Mouse (Mus musculus): ENCODE results near the gene Ugt1a6a. TPM values are rescaled to one million over a fixed set of nuclear protein-coding genes. Genes with fewer than 3 reads are reported as not detected.
A peak's percentile ranks its signal among the peaks of the same experiment; 100 is the strongest.

The Ugt1a6a gene
- polyA plus RNA-seq, 1 experiment from 2014 or later: 2.5 TPM

DNA sequence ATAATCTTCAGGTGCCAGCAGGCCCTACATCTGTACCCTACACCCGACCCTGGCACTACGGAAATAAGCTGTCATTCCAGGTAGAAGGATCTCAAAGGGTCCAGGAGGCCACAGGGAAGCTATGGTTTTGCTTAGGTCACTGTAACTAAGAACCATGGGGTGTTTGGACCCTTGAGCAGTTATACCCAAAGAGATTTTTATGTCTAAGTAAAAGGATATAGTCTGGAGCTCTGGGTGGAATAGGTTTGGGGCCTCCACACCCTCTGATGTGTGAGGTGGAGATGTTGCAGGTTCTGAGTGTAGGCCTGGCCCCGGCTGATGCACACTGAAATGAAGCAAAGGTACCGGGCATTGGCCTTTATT is 99.6 kb downstream of the Ugt1a6a start:
- Histone ChIP-seq H3K4me2 (ENCODE audit: low read length) (no peak overlapping the region), H3K4me3 (ENCODE audit: low read depth, low read length) (no peak overlapping the region), H3K27ac (ENCODE audit: low read length) (no peak overlapping the region), H3K27me3 (ENCODE audit: control insufficient read depth, insufficient read depth, low read depth, low read length) (no peaks in the 10 kb centered on the region), H3K9ac (ENCODE audit: low read depth, low read length) (no peak overlapping the region), H3K4me1 (ENCODE audit: control insufficient read depth, insufficient read depth, low read length) (no peaks in the 10 kb centered on the region), H3K9me3 (replicated peaks; ENCODE audit: control insufficient read depth, low read length, poor library complexity, severe bottlenecking) (peaks cover 97% of the 10 kb centered on the region), H3K36me3 (ENCODE audit: control insufficient read depth, insufficient read depth, low read length) (no peaks in the 10 kb centered on the region)
- no peak for ATAC-seq
- WGBS: 64% methylated on average over 4 of the region's 4 CpGs

DNA sequence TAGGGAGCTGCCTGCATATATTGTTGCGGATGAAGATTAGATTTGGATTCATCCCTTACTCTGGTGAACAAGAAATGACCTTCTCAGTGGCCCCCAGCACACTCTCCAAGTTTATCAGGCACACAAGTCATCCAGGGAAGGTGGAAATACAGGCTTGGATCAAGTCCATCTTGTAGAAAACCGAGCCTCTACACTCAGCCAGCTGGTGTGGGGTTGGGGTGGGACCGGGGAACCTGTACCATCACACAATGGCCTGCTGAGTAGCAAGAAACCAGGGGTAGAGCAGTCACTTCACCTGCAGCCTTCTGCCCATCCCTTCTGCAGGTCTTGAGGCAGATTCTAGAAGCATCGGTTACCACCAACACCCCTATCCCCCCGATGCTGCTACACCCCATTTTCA is 100.0 kb downstream of the Ugt1a6a start:
- Histone ChIP-seq H3K36me3 (ENCODE audit: control insufficient read depth, insufficient read depth, low read length) (no peaks in the 10 kb centered on the region), H3K27me3 (ENCODE audit: control insufficient read depth, insufficient read depth, low read depth, low read length) (no peaks in the 10 kb centered on the region), H3K9ac (ENCODE audit: low read depth, low read length) (no peak overlapping the region), H3K4me2 (ENCODE audit: low read length) (no peak overlapping the region), H3K4me3 (ENCODE audit: low read depth, low read length) (no peak overlapping the region), H3K4me1 (ENCODE audit: control insufficient read depth, insufficient read depth, low read length) (no peaks in the 10 kb centered on the region), H3K9me3 (replicated peaks; ENCODE audit: control insufficient read depth, low read length, poor library complexity, severe bottlenecking) (peaks cover 97% of the 10 kb centered on the region), H3K27ac (ENCODE audit: low read length) (no peak overlapping the region)
- no peak for ATAC-seq
- WGBS: 47% methylated on average over 5 of the region's 5 CpGs

DNA sequence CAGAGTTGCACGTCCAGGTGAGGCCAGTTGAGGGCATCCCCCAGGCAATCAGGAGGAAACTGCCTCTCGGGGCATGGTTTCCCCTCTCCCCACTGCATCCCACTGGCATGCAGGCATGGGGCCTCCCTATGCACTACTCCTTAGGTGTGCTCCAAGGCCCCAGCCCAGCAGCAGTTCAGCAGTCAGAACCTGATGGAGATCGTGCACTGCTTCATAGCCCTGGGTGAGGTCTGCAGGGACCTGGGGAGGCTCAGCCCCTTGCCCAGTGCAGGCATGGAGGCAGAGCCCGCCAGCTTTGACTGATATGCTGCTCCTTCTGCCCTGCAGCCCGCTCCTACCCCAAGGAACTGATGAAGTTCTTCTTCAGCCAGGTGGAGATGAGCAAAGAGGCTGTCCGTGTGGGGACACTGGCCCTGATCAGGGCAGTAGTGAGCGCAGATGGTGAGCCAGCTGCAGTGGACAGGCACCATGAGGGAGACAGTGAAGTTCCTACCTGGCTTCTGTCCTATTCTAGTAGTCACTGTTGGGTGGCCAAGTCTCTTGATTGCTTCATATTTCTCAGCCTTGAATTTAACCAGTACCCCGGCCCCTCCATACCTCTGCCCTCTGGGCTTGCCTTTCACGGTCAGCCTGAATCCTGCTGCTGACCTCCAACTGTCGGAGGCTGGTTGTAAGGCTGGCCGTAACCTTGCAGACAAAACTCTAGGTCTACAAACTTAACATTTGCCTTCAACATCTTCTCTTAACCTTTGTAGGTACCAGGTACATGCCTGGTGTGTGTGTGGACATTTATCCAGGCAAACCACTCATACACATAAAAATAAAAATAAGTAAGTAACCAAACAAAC is 100.7 kb downstream of the Ugt1a6a start:
- Histone ChIP-seq H3K36me3 (ENCODE audit: control insufficient read depth, insufficient read depth, low read length) (no peaks in the 10 kb centered on the region), H3K9me3 (replicated peaks; ENCODE audit: control insufficient read depth, low read length, poor library complexity, severe bottlenecking) (peaks cover 97% of the 10 kb centered on the region), H3K4me1 (ENCODE audit: control insufficient read depth, insufficient read depth, low read length) (no peaks in the 10 kb centered on the region), H3K9ac (ENCODE audit: low read depth, low read length) (no peak overlapping the region), H3K4me2 (ENCODE audit: low read length) (no peak overlapping the region), H3K4me3 (ENCODE audit: low read depth, low read length) (no peak overlapping the region), H3K27me3 (ENCODE audit: control insufficient read depth, insufficient read depth, low read depth, low read length) (no peaks in the 10 kb centered on the region), H3K27ac (ENCODE audit: low read length) (no peak overlapping the region)
- 65% methylated on average over 11 of the region's 11 CpGs for WGBS
- peak; percentile 5; the same call in 1 of the 2 replicates for ATAC-seq

DNA sequence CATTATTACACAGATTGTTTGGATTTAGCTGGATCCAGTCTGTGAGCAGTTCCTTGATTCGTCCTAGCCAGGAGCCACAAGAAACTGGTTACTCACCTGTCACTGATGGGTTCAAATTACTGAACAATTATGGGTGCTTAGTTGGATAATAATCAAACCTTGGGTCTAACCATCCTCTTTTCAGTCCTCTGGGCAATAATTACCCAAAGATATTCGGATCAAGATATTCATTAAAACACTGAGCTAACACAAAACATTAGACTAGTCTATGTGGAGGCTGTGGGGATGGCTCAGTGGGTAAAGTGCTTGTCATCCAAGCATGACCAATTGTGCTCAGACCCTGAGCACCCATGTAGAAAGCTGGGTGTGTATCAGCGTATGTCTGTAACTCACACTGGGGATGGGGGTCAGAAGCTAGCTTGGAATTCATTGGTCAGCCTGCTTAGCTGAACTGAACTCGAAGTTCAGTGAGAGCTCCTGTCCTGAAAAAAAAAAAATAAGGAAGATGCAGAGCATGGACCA is 101.3 kb downstream of the Ugt1a6a start:
- ATAC-seq: no peak
- Histone ChIP-seq H3K4me3 (ENCODE audit: low read depth, low read length) (no peak overlapping the region), H3K9me3 (replicated peaks; ENCODE audit: control insufficient read depth, low read length, poor library complexity, severe bottlenecking) (peaks cover 97% of the 10 kb centered on the region), H3K9ac (ENCODE audit: low read depth, low read length) (no peak overlapping the region), H3K4me2 (ENCODE audit: low read length) (no peak overlapping the region), H3K4me1 (ENCODE audit: control insufficient read depth, insufficient read depth, low read length) (no peaks in the 10 kb centered on the region), H3K27me3 (ENCODE audit: control insufficient read depth, insufficient read depth, low read depth, low read length) (no peaks in the 10 kb centered on the region), H3K36me3 (ENCODE audit: control insufficient read depth, insufficient read depth, low read length) (no peaks in the 10 kb centered on the region), H3K27ac (ENCODE audit: low read length) (no peak overlapping the region)
- 59% methylated on average over 4 of the region's 4 CpGs for WGBS

DNA sequence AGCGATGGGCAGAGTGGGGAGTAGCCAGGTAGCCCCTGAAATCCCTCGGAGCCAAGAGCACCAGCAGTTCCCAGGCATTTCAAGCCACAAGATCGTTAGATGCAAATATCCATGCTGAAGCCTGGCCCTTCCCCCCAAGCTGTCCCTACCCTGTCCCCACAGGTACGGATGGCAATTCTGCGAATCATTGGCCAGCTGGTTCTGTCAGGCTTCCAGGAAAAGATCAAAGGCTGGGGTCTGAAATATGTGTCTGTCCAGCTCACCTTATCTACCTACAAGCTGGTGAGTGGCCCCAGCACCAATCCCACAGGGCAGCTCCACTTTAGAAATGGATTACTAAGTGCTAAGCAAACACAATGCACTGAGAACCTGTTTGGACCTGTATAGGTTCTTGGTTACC is 102.7 kb downstream of the Ugt1a6a start:
- H3K9ac ChIP-seq (ENCODE audit: low read depth, low read length): no peak overlapping the region
- no peak overlapping the region for H3K4me3 ChIP-seq (ENCODE audit: low read depth, low read length)
- H3K4me2 ChIP-seq (ENCODE audit: low read length): no peak overlapping the region
- 79% methylated on average over 5 of the region's 5 CpGs for WGBS
- H3K27me3 ChIP-seq (ENCODE audit: control insufficient read depth, insufficient read depth, low read depth, low read length): no peaks in the 10 kb centered on the region
- H3K4me1 ChIP-seq (ENCODE audit: control insufficient read depth, insufficient read depth, low read length): no peaks in the 10 kb centered on the region
- no peak for ATAC-seq
- H3K27ac ChIP-seq (ENCODE audit: low read length): no peak overlapping the region
- H3K36me3 ChIP-seq (ENCODE audit: control insufficient read depth, insufficient read depth, low read length): no peaks in the 10 kb centered on the region
- H3K9me3 ChIP-seq (replicated peaks; ENCODE audit: control insufficient read depth, low read length, poor library complexity, severe bottlenecking): peaks cover 95% of the 10 kb centered on the region

DNA sequence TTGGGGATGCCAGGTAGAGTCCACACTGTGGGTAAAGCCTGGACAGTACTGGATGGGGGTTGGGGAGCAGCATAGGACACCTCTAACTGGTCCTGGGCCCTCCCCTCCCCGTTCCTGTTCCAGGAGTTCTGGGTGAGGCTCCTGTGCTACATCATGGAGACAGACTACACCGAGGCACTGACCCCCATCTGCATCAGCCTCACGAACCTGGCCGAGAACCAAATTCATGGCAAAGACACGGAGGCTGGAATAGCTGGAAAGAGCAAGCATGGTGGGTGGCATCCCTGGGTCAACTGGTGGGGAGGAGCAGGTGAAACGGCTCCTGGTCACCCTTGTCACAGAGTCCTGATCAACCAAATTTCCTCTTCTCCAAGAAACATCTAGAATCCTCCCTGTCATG is 104.2 kb downstream of the Ugt1a6a start:
- no peak for ATAC-seq
- no peak overlapping the region for H3K4me3 ChIP-seq (ENCODE audit: low read depth, low read length)
- H3K27ac ChIP-seq (ENCODE audit: low read length): no peak overlapping the region
- no peaks in the 10 kb centered on the region for H3K27me3 ChIP-seq (ENCODE audit: control insufficient read depth, insufficient read depth, low read depth, low read length)
- no peak overlapping the region for H3K9ac ChIP-seq (ENCODE audit: low read depth, low read length)
- no peak overlapping the region for H3K4me2 ChIP-seq (ENCODE audit: low read length)
- peaks cover 94% of the 10 kb centered on the region for H3K9me3 ChIP-seq (replicated peaks; ENCODE audit: control insufficient read depth, low read length, poor library complexity, severe bottlenecking)
- H3K36me3 ChIP-seq (ENCODE audit: control insufficient read depth, insufficient read depth, low read length): no peaks in the 10 kb centered on the region
- H3K4me1 ChIP-seq (ENCODE audit: control insufficient read depth, insufficient read depth, low read length): no peaks in the 10 kb centered on the region
- 76% methylated on average over 6 of the region's 6 CpGs for WGBS

DNA sequence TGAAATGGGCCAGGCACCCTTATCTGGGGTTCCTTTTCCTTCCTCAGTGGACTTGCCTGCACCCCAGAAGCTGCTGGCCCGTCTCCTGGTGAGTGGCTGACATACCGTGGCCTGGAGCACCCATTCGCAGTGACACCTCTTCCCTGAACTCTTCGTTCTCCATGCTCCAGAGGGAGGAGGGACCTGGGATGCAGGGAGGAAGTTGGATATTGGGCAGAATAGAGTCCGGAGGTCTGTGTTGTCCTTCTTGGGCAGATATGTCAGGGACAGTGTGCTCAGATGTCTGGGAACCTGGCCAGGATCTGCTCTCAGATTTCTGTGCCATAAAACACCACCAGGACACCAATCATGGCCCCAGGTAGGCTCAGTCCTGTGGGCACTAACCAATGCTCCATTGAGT is 105.5 kb downstream of the Ugt1a6a start:
- Histone ChIP-seq H3K4me1 (ENCODE audit: control insufficient read depth, insufficient read depth, low read length) (no peaks in the 10 kb centered on the region), H3K27me3 (ENCODE audit: control insufficient read depth, insufficient read depth, low read depth, low read length) (no peaks in the 10 kb centered on the region), H3K9ac (ENCODE audit: low read depth, low read length) (no peak overlapping the region), H3K9me3 (replicated peaks; ENCODE audit: control insufficient read depth, low read length, poor library complexity, severe bottlenecking) (peaks cover 94% of the 10 kb centered on the region), H3K4me3 (ENCODE audit: low read depth, low read length) (no peak overlapping the region), H3K4me2 (ENCODE audit: low read length) (no peak overlapping the region), H3K36me3 (ENCODE audit: control insufficient read depth, insufficient read depth, low read length) (no peaks in the 10 kb centered on the region), H3K27ac (ENCODE audit: low read length) (no peak overlapping the region)
- WGBS: 72% methylated on average over 5 of the region's 5 CpGs
- ATAC-seq: no peak

DNA sequence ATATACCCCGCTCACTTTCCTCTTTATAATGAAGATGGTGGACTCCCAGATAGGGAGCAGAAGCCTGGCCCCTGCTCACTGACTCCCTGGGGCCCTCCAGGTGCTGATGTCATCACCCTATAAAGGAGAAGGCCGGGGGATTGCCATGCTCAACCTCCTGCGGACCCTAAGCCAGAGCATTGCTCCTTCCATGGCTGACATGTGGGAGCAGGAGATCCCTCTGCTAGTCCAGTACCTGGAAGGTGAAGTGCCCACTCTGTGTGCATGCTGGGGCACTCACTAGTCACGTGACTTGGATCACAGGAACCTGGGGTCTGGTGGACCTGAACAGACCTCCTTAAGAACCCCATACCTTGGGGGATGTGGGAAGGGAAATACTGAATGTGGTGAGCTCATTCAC is 106.0 kb downstream of the Ugt1a6a start:
- 70% methylated on average over 4 of the region's 4 CpGs for WGBS
- Histone ChIP-seq H3K4me2 (ENCODE audit: low read length) (no peak overlapping the region), H3K9me3 (replicated peaks; ENCODE audit: control insufficient read depth, low read length, poor library complexity, severe bottlenecking) (peaks cover 94% of the 10 kb centered on the region), H3K36me3 (ENCODE audit: control insufficient read depth, insufficient read depth, low read length) (no peaks in the 10 kb centered on the region), H3K4me3 (ENCODE audit: low read depth, low read length) (no peak overlapping the region), H3K27ac (ENCODE audit: low read length) (no peak overlapping the region), H3K9ac (ENCODE audit: low read depth, low read length) (no peak overlapping the region), H3K27me3 (ENCODE audit: control insufficient read depth, insufficient read depth, low read depth, low read length) (no peaks in the 10 kb centered on the region), H3K4me1 (ENCODE audit: control insufficient read depth, insufficient read depth, low read length) (no peaks in the 10 kb centered on the region)
- ATAC-seq: no peak

DNA sequence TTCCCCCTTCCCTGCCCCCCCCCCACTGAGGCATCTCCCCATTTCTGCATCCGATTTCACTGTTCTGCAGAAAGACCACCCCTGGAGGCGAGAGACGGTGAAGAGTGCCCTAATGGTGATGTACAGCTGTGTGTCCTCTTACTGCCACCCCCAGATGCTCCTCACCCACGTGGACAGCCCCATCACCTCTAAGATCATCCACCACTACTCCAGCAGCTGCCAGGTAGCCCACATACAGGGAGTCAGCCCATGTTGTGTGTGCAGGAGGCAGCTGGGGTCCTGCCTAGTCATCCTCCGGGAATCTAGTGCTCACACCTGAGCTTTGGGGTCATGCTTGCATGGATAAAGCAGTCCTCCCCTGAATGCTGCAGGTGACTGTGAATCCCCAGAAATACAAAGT is 109.3 kb downstream of the Ugt1a6a start:
- Histone ChIP-seq H3K4me2 (ENCODE audit: low read length) (no peak overlapping the region), H3K9me3 (replicated peaks; ENCODE audit: control insufficient read depth, low read length, poor library complexity, severe bottlenecking) (peaks cover 97% of the 10 kb centered on the region), H3K27ac (ENCODE audit: low read length) (no peak overlapping the region), H3K4me3 (ENCODE audit: low read depth, low read length) (no peak overlapping the region), H3K36me3 (ENCODE audit: control insufficient read depth, insufficient read depth, low read length) (no peaks in the 10 kb centered on the region), H3K4me1 (ENCODE audit: control insufficient read depth, insufficient read depth, low read length) (no peaks in the 10 kb centered on the region), H3K27me3 (ENCODE audit: control insufficient read depth, insufficient read depth, low read depth, low read length) (no peaks in the 10 kb centered on the region), H3K9ac (ENCODE audit: low read depth, low read length) (no peak overlapping the region)
- WGBS: 66% methylated on average over 5 of the region's 5 CpGs
- no peak for ATAC-seq

Measured in midbrain, embryonic 16.5 days (tissue).